Mouse (Mus musculus): ENCODE measurements around the gene 1700013F07Rik.

- TF ChIP-seq CTCF (IDR thresholded peaks at IDR 0.05; ENCODE audit: low read depth): no peak
- TF ChIP-seq EP300 (IDR thresholded peaks at IDR 0.05; ENCODE audit: low read depth): no peak
These were observed 28.9 kb downstream of the 1700013F07Rik start for GRCm38 (mm10) chr3:108562777-108563271.
